Mouse (Mus musculus) kidney, embryonic 15.5 days (tissue): Measurements from ENCODE around the gene Gusb. TPM values are rescaled to one million over a fixed set of nuclear protein-coding genes. Genes with fewer than 3 reads are reported as not detected.
A peak's percentile ranks its signal among the peaks of the same experiment; 100 is the strongest.
"Not testable (repeated sequence)": the region's sequence is repeated elsewhere in the genome, so short reads cannot be mapped to it uniquely, and the experiment has no call there.

ENCODE experiments used
- ATAC-seq: fragments of 200-750 bp; cut with Nextera tagmentation; replicated peaks from 2 replicates; pipeline ENCODE4 v1.8.0; 2017; ENCODE audit warnings: moderate TSS enrichment; ENCODE audit not compliant: low FRiP score
- H3K27ac ChIP-seq: fragments of 300-500 bp; sonication (generic); 2 replicates; pipeline ENCODE4 v1.5.1; 2015; ENCODE audit warnings: mild to moderate bottlenecking, inconsistent platforms
- H3K27me3 ChIP-seq: fragments of 300-500 bp; sonication (generic); 2 replicates; pipeline ENCODE4 v1.6.1; 2015; ENCODE audit warnings: inconsistent platforms
- H3K36me3 ChIP-seq: fragments of 300-500 bp; sonication (generic); 2 replicates; pipeline ENCODE4 v1.6.1; 2015; ENCODE audit warnings: inconsistent platforms
- H3K4me1 ChIP-seq: fragments of 300-500 bp; sonication (generic); 2 replicates; pipeline ENCODE4 v1.6.1; 2015; ENCODE audit warnings: inconsistent platforms
- H3K4me2 ChIP-seq: fragments of 300-500 bp; sonication (generic); 2 replicates; pipeline ENCODE4 v1.6.1; 2015; ENCODE audit warnings: moderate library complexity, mild to moderate bottlenecking, inconsistent platforms
- H3K4me3 ChIP-seq: fragments of 300-500 bp; sonication (generic); replicated peaks from 2 replicates; pipeline ENCODE4 v1.5.1; 2015; ENCODE audit warnings: mild to moderate bottlenecking, inconsistent platforms
- H3K9ac ChIP-seq: fragments of 300-500 bp; sonication (generic); 2 replicates; pipeline ENCODE4 v1.6.1; 2015; ENCODE audit warnings: mild to moderate bottlenecking, inconsistent platforms
- H3K9me3 ChIP-seq: fragments of 300-500 bp; sonication (generic); replicated peaks from 2 replicates; pipeline ENCODE4 v1.6.1; 2016; ENCODE audit warnings: inconsistent platforms
- WGBS: fragments of 180-500 bp; shearing (Covaris S2); methylation state at CpG from one replicate; pipeline ENCODE4 v1.1.7; 2015; ENCODE audit warnings: mixed read lengths; 5-methylcytosine and 5-hydroxymethylcytosine counted together
- polyA plus RNA-seq: library from polyadenylated mRNA; unstranded; fragments of >200 nt; fragmentation: Nextera tagmentation; extraction: Ambion mirVana; gene quantifications from 2 replicates; pipeline ENCODE4 v1.2.1, GENCODE M21; 2015

Gene Gusb
- polyA plus RNA-seq, 1 experiment from 2014 or later = 55.2 TPM

GRCm38 (mm10) chr5:130037752-130038455 lies 35.1 kb upstream of the Gusb start:
- Histone ChIP-seq H3K9ac (no peak overlapping the region), H3K4me1 (no peaks in the 10 kb centered on the region), H3K4me2 (no peak overlapping the region), H3K4me3 (no peak overlapping the region), H3K27me3 (no peaks in the 10 kb centered on the region), H3K27ac (no peak overlapping the region), H3K9me3 (no peaks in the 10 kb centered on the region), H3K36me3 (peaks cover 71% of the 10 kb centered on the region)
- WGBS = 72% methylated on average over 19 of the region's 19 CpGs
- ATAC-seq = no peak

- H3K36me3 ChIP-seq = peaks cover 55% of the 10 kb centered on the region
Measured at GRCm38 (mm10) chr5:130036300-130036699, 33.5 kb upstream of the Gusb start.

GRCm38 (mm10) chr5:130033869-130034268 lies 31.0 kb upstream of the Gusb start:
- Histone ChIP-seq H3K9me3 (no peaks in the 10 kb centered on the region), H3K27me3 (no peaks in the 10 kb centered on the region), H3K9ac (no peak overlapping the region), H3K4me3 (no peak overlapping the region), H3K4me2 (no peak overlapping the region), H3K36me3 (peaks cover 34% of the 10 kb centered on the region), H3K4me1 (peaks cover 11% of the 10 kb centered on the region), H3K27ac (no peak overlapping the region)
- 76% methylated on average over 2 of the region's 2 CpGs for WGBS
- no peak for ATAC-seq

More at GRCm38 (mm10) chr5:130036300-130036699, 33.5 kb upstream of the Gusb start:
- WGBS = 67% methylated on average over 2 of the region's 2 CpGs
- H3K9ac ChIP-seq, H3K9me3 ChIP-seq, H3K27ac ChIP-seq, H3K27me3 ChIP-seq, H3K4me3 ChIP-seq, H3K4me1 ChIP-seq, ATAC-seq, H3K4me2 ChIP-seq: not testable (repeated sequence)

- Histone ChIP-seq H3K27ac (no peak overlapping the region), H3K27me3 (0 out of 2 replicates have a peak, but pooled peaks cover 3% of the 10 kb centered on the region), H3K4me1 (peaks cover 12% of the 10 kb centered on the region), H3K4me2 (no peak overlapping the region), H3K9ac (no peak overlapping the region), H3K4me3 (no peak overlapping the region), H3K36me3 (peaks cover 20% of the 10 kb centered on the region), H3K9me3 (no peaks in the 10 kb centered on the region)
- 89% methylated on average over 19 of the region's 19 CpGs for WGBS
- no peak for ATAC-seq
Measured at GRCm38 (mm10) chr5:130031410-130032390, 28.9 kb upstream of the Gusb start.

GRCm38 (mm10) chr5:130029142-130029897 lies 26.5 kb upstream of the Gusb start, which contains the start of the genes Asl and Crcp:
Asl (minus strand) TSS chr5:130029247.
Crcp (plus strand) TSS chr5:130029290.
- WGBS = 1% methylated on average over 51 of the region's 51 CpGs
- peak within 1 kb of the TSS; percentile 95 for H3K27ac ChIP-seq
- no peaks in the 10 kb centered on the region for H3K9me3 ChIP-seq

GRCm38 (mm10) chr5:130027696-130028095 lies 24.8 kb upstream of the Gusb start:
- no peak overlapping the region for H3K27ac ChIP-seq
- H3K4me1 ChIP-seq = peaks cover 27% of the 10 kb centered on the region
- no peak for ATAC-seq
- no peak overlapping the region for H3K9ac ChIP-seq
- WGBS = 84% methylated on average over 7 of the region's 7 CpGs
- H3K4me2 ChIP-seq = no peak overlapping the region
- no peaks in the 10 kb centered on the region for H3K36me3 ChIP-seq
- no peak overlapping the region for H3K4me3 ChIP-seq
- no peaks in the 10 kb centered on the region for H3K9me3 ChIP-seq
- 0 out of 2 replicates have a peak, but pooled peaks cover 5% of the 10 kb centered on the region for H3K27me3 ChIP-seq

More at GRCm38 (mm10) chr5:130029142-130029897, 26.5 kb upstream of the Gusb start, which contains the start of the genes Asl and Crcp:
- 0 out of 2 replicates have a peak, but pooled peaks cover 5% of the 10 kb centered on the region for H3K27me3 ChIP-seq
- H3K36me3 ChIP-seq = no peaks in the 10 kb centered on the region
- H3K4me3 ChIP-seq = peak within 1 kb of the TSS; percentile 72
- peak within 1 kb of the TSS; percentile 67 for H3K4me2 ChIP-seq
- peak within 1 kb of the TSS; percentile 65 for H3K9ac ChIP-seq
- ATAC-seq = peak; percentile 88
- peaks cover 16% of the 10 kb centered on the region for H3K4me1 ChIP-seq

GRCm38 (mm10) chr5:130027134-130027533 lies 24.3 kb upstream of the Gusb start:
- Histone ChIP-seq H3K4me1 (peaks cover 31% of the 10 kb centered on the region), H3K4me2 (no peak overlapping the region), H3K27ac (no peak overlapping the region), H3K27me3 (0 out of 2 replicates have a peak, but pooled peaks cover 5% of the 10 kb centered on the region), H3K4me3 (no peak overlapping the region), H3K36me3 (no peaks in the 10 kb centered on the region), H3K9me3 (no peaks in the 10 kb centered on the region), H3K9ac (no peak overlapping the region)
- 64% methylated on average over 5 of the region's 5 CpGs for WGBS
- ATAC-seq = no peak

- no peaks in the 10 kb centered on the region for H3K9me3 ChIP-seq
- peak overlapping the region; percentile 63 for H3K9ac ChIP-seq
- H3K4me3 ChIP-seq = peak overlapping the region; percentile 73
- no peaks in the 10 kb centered on the region for H3K36me3 ChIP-seq
- under 1% methylated on average over 32 of the region's 32 CpGs for WGBS
- peak overlapping the region; percentile 90 for H3K4me2 ChIP-seq
- H3K4me1 ChIP-seq = peaks cover 29% of the 10 kb centered on the region
- ATAC-seq = peak; percentile 94
- H3K27ac ChIP-seq = peak overlapping the region; percentile 89
- H3K27me3 ChIP-seq = 0 out of 2 replicates have a peak, but pooled peaks cover 5% of the 10 kb centered on the region
Measured at GRCm38 (mm10) chr5:130023767-130024539, 21.1 kb upstream of the Gusb start.

GRCm38 (mm10) chr5:130023067-130023766 lies 20.4 kb upstream of the Gusb start:
- Histone ChIP-seq H3K27me3 (0 out of 2 replicates have a peak, but pooled peaks cover 5% of the 10 kb centered on the region), H3K27ac (no peak overlapping the region), H3K4me3 (peak overlapping the region; percentile 73), H3K4me1 (peaks cover 26% of the 10 kb centered on the region), H3K4me2 (peak overlapping the region; percentile 90), H3K9me3 (no peaks in the 10 kb centered on the region), H3K9ac (peak overlapping the region; percentile 63; the same call in 1 of the 2 replicates), H3K36me3 (peaks cover 7% of the 10 kb centered on the region)
- no peak for ATAC-seq
- 39% methylated on average over 12 of the region's 12 CpGs for WGBS

GRCm38 (mm10) chr5:130022366-130022765 lies 19.5 kb upstream of the Gusb start:
- 52% methylated on average over 7 of the region's 7 CpGs for WGBS
- no peak for ATAC-seq
- no peak overlapping the region for H3K27ac ChIP-seq
- H3K27me3 ChIP-seq = 0 out of 2 replicates have a peak, but pooled peaks cover 5% of the 10 kb centered on the region
- peaks cover 16% of the 10 kb centered on the region for H3K36me3 ChIP-seq
- H3K4me2 ChIP-seq = no peak overlapping the region
- peaks cover 26% of the 10 kb centered on the region for H3K4me1 ChIP-seq
- no peak overlapping the region for H3K4me3 ChIP-seq
- no peak overlapping the region for H3K9ac ChIP-seq
- H3K9me3 ChIP-seq = no peaks in the 10 kb centered on the region
